Mouse (Mus musculus): ENCODE data around the gene Gdpd5.

- TF ChIP-seq CTCF (IDR thresholded peaks at IDR 0.05; ENCODE audit: low read depth, low read length) (no peak), POLR2A (IDR thresholded peaks at IDR 0.05; ENCODE audit: extremely low read depth, insufficient read depth, low read length) (no peak)
These were observed 90.4 kb downstream of the Gdpd5 start for GRCm38 (mm10) chr7:99471578-99471977.
